Mouse (Mus musculus): ENCODE data around the gene Ttc38.

The Ttc38 gene

GRCm38 (mm10) chr15:85896284-85896683 is 64.2 kb downstream of the Ttc38 start:
- peak; percentile 39 for DNase-seq (ENCODE audit: low spot score)

- DNase-seq (ENCODE audit: low spot score), result no peak
These were observed 65.0 kb downstream of the Ttc38 start for GRCm38 (mm10) chr15:85897113-85897512.

- DNase-seq (ENCODE audit: low spot score), result no peak
These were observed 67.3 kb downstream of the Ttc38 start for GRCm38 (mm10) chr15:85899396-85899795.

- DNase-seq (ENCODE audit: low spot score), result no peak
These were observed 68.2 kb downstream of the Ttc38 start for GRCm38 (mm10) chr15:85900318-85900717.

DNA sequence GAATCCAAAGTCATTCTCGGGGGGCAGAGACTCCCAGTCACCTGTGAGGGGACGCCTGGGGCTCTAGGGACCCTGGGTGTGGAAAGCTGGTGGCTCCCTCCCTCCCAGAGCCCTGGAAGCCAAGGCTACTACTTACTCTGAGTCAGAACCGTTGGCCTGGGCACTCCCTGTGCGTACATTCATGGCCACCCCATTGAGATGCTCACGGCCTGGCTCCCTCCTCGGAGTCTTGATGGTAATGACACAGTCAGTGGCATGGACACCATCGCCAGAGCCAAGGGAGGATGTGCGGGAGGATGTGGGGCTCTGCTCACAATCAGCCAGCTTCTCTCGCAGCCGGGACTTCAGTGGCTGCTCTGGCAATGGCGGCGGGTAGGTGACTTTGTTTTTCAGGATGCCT is 68.7 kb downstream of the Ttc38 start:
- DNase-seq (ENCODE audit: low spot score), result no peak

- no peak for DNase-seq (ENCODE audit: low spot score)
These were observed 70.4 kb downstream of the Ttc38 start for GRCm38 (mm10) chr15:85902505-85902904.

GRCm38 (mm10) chr15:85903826-85904225 is 71.7 kb downstream of the Ttc38 start:
- no peak for DNase-seq (ENCODE audit: low spot score)
